Mouse (Mus musculus): ENCODE data around the gene Aanat. TPM values are rescaled to one million over a fixed set of nuclear protein-coding genes. Genes with fewer than 3 reads are reported as not detected.

Aanat gene
- polyA plus RNA-seq, 1 experiment from 2014 or later, result not detected

GRCm38 (mm10) chr11:116579280-116579679 lies 7.0 kb upstream of the Aanat start:
- Histone ChIP-seq H3K36me3 (no peaks in the 10 kb centered on the region), H3K27me3 (no peaks in the 10 kb centered on the region), H3K4me2 (no peak overlapping the region), H3K9ac (no peak overlapping the region), H3K27ac (no peak overlapping the region), H3K9me3 (no peaks in the 10 kb centered on the region), H3K4me3 (no peak overlapping the region), H3K4me1 (peaks cover 15% of the 10 kb centered on the region)
- WGBS, result 96% methylated on average over 3 of the region's 3 CpGs
- ATAC-seq (ENCODE audit: borderline replicate concordance, extremely low read depth, low FRiP score, low TSS enrichment), result no peak

GRCm38 (mm10) chr11:116580031-116580652 lies 6.1 kb upstream of the Aanat start:
- Histone ChIP-seq H3K9ac (peak overlapping the region; percentile 79), H3K4me1 (peaks cover 10% of the 10 kb centered on the region), H3K4me3 (peak overlapping the region; percentile 87), H3K27me3 (no peaks in the 10 kb centered on the region), H3K36me3 (no peaks in the 10 kb centered on the region), H3K27ac (no peak overlapping the region), H3K4me2 (peak overlapping the region; percentile 88), H3K9me3 (no peaks in the 10 kb centered on the region)
- WGBS, result 22% methylated on average over 10 of the region's 10 CpGs
- no peak for ATAC-seq (ENCODE audit: borderline replicate concordance, extremely low read depth, low FRiP score, low TSS enrichment)

GRCm38 (mm10) chr11:116580711-116581375 lies 5.4 kb upstream of the Aanat start:
- Histone ChIP-seq H3K27ac (peak overlapping the region; percentile 37; the same call in 1 of the 2 replicates), H3K4me3 (peak overlapping the region; percentile 87), H3K36me3 (no peaks in the 10 kb centered on the region), H3K9ac (peak overlapping the region; percentile 79), H3K27me3 (no peaks in the 10 kb centered on the region), H3K9me3 (no peaks in the 10 kb centered on the region), H3K4me1 (peaks cover 10% of the 10 kb centered on the region), H3K4me2 (peak overlapping the region; percentile 88)
- ATAC-seq (ENCODE audit: borderline replicate concordance, extremely low read depth, low FRiP score, low TSS enrichment), result peak; percentile 74
- under 1% methylated on average over 74 of the region's 91 CpGs for WGBS

- Histone ChIP-seq H3K4me2 (peak within 1 kb of the TSS; percentile 88), H3K4me1 (peaks cover 14% of the 10 kb centered on the region), H3K27ac (peak within 1 kb of the TSS; percentile 37; the same call in 1 of the 2 replicates), H3K9me3 (no peaks in the 10 kb centered on the region), H3K4me3 (peak within 1 kb of the TSS; percentile 87), H3K9ac (peak within 1 kb of the TSS; percentile 79), H3K27me3 (no peaks in the 10 kb centered on the region), H3K36me3 (no peaks in the 10 kb centered on the region)
- 1% methylated on average over 41 of the region's 51 CpGs for WGBS
- ATAC-seq (ENCODE audit: borderline replicate concordance, extremely low read depth, low FRiP score, low TSS enrichment), result peak; percentile 90
Observed at GRCm38 (mm10) chr11:116581376-116581814, 4.8 kb upstream of the Aanat start, which contains the start of gene Ube2o. Gene Ube2o (minus strand): TSS chr11:116581447.

GRCm38 (mm10) chr11:116585682-116586081 lies 550 bp upstream of the Aanat start:
- no peak overlapping the region for H3K27ac ChIP-seq
- no peaks in the 10 kb centered on the region for H3K27me3 ChIP-seq
- H3K4me1 ChIP-seq, result peaks cover 13% of the 10 kb centered on the region
- ATAC-seq (ENCODE audit: borderline replicate concordance, extremely low read depth, low FRiP score, low TSS enrichment), result no peak
- H3K9ac ChIP-seq, result no peak overlapping the region
- 47% methylated on average over 6 of the region's 6 CpGs for WGBS
- H3K9me3 ChIP-seq, result no peaks in the 10 kb centered on the region
- H3K4me2 ChIP-seq, result no peak overlapping the region
- no peaks in the 10 kb centered on the region for H3K36me3 ChIP-seq
- no peak overlapping the region for H3K4me3 ChIP-seq

- Histone ChIP-seq H3K4me1 (peaks cover 12% of the 10 kb centered on the region), H3K27ac (no peak overlapping the region), H3K4me2 (no peak overlapping the region), H3K9me3 (no peaks in the 10 kb centered on the region), H3K9ac (no peak overlapping the region), H3K27me3 (no peaks in the 10 kb centered on the region), H3K4me3 (no peak overlapping the region), H3K36me3 (no peaks in the 10 kb centered on the region)
- WGBS, result 22% methylated on average over 23 of the region's 23 CpGs
- peak; percentile 62; the same call in 1 of the 2 replicates for ATAC-seq (ENCODE audit: borderline replicate concordance, extremely low read depth, low FRiP score, low TSS enrichment)
Observed at GRCm38 (mm10) chr11:116586801-116587631, 784 bp downstream of the Aanat start.

GRCm38 (mm10) chr11:116589020-116589531 lies 2.8 kb downstream of the Aanat start:
- Histone ChIP-seq H3K4me2 (no peak overlapping the region), H3K27ac (no peak overlapping the region), H3K4me1 (peaks cover 16% of the 10 kb centered on the region), H3K9me3 (no peaks in the 10 kb centered on the region), H3K27me3 (no peaks in the 10 kb centered on the region), H3K36me3 (no peaks in the 10 kb centered on the region), H3K9ac (no peak overlapping the region), H3K4me3 (no peak overlapping the region)
- 19% methylated on average over 14 of the region's 14 CpGs for WGBS
- no peak for ATAC-seq (ENCODE audit: borderline replicate concordance, extremely low read depth, low FRiP score, low TSS enrichment)

- ATAC-seq (ENCODE audit: borderline replicate concordance, extremely low read depth, low FRiP score, low TSS enrichment), result no peak
- Histone ChIP-seq H3K27me3 (no peaks in the 10 kb centered on the region), H3K36me3 (no peaks in the 10 kb centered on the region), H3K9me3 (no peaks in the 10 kb centered on the region), H3K9ac (no peak overlapping the region), H3K4me1 (peaks cover 16% of the 10 kb centered on the region), H3K4me3 (no peak overlapping the region), H3K4me2 (no peak overlapping the region), H3K27ac (no peak overlapping the region)
- WGBS, result 51% methylated on average over 8 of the region's 8 CpGs
Observed at GRCm38 (mm10) chr11:116589574-116589973, 3.3 kb downstream of the Aanat start.

- Histone ChIP-seq H3K27me3 (no peaks in the 10 kb centered on the region), H3K4me3 (no peak overlapping the region), H3K4me2 (no peak overlapping the region), H3K36me3 (no peaks in the 10 kb centered on the region), H3K4me1 (peaks cover 10% of the 10 kb centered on the region; the same call in 1 of the 2 replicates), H3K9me3 (no peaks in the 10 kb centered on the region), H3K9ac (no peak overlapping the region), H3K27ac (no peak overlapping the region)
- no peak for ATAC-seq (ENCODE audit: borderline replicate concordance, extremely low read depth, low FRiP score, low TSS enrichment)
- 75% methylated on average over 4 of the region's 4 CpGs for WGBS
Observed at GRCm38 (mm10) chr11:116591621-116592020, 5.4 kb downstream of the Aanat start.

GRCm38 (mm10) chr11:116592428-116592827 lies 6.2 kb downstream of the Aanat start:
- no peaks in the 10 kb centered on the region for H3K27me3 ChIP-seq
- ATAC-seq (ENCODE audit: borderline replicate concordance, extremely low read depth, low FRiP score, low TSS enrichment), result peak; percentile 38
- H3K9me3 ChIP-seq, result no peaks in the 10 kb centered on the region
- no peak overlapping the region for H3K9ac ChIP-seq
- no peak overlapping the region for H3K4me2 ChIP-seq
- H3K36me3 ChIP-seq, result no peaks in the 10 kb centered on the region
- no peak overlapping the region for H3K4me3 ChIP-seq
- H3K27ac ChIP-seq, result no peak overlapping the region
- H3K4me1 ChIP-seq, result 0 out of 2 replicates have a peak, but pooled peaks cover 7% of the 10 kb centered on the region

GRCm38 (mm10) chr11:116593345-116593744 lies 7.1 kb downstream of the Aanat start:
- 88% methylated on average over 4 of the region's 4 CpGs for WGBS
- no peaks in the 10 kb centered on the region for H3K9me3 ChIP-seq
- no peak overlapping the region for H3K9ac ChIP-seq
- H3K27me3 ChIP-seq, result no peaks in the 10 kb centered on the region
- H3K4me1 ChIP-seq, result 0 out of 2 replicates have a peak, but pooled peaks cover 7% of the 10 kb centered on the region
- 0 out of 2 replicates have a peak, but pooled peaks cover 3% of the 10 kb centered on the region for H3K36me3 ChIP-seq
- no peak for ATAC-seq (ENCODE audit: borderline replicate concordance, extremely low read depth, low FRiP score, low TSS enrichment)
- H3K27ac ChIP-seq, result no peak overlapping the region
- no peak overlapping the region for H3K4me3 ChIP-seq
- H3K4me2 ChIP-seq, result no peak overlapping the region

All from lung, embryonic 15.5 days (tissue).